Mouse (Mus musculus): ENCODE data around the gene Gm9837.

Gm9837 gene

GRCm38 (mm10) chr11:53469968-53470695, at the start of gene Gm9837:
TSS of gene Gm9837 (minus strand) at chr11:53470479.
- peak; percentile 94 for DNase-seq (ENCODE audit: low spot score)

- DNase-seq (ENCODE audit: low spot score) = no peak
These were observed 49.2 kb upstream of the Gm9837 start, which contains the start of gene Sept8 for GRCm38 (mm10) chr11:53519207-53520121. TSS of gene Sept8 (plus strand) at chr11:53519257.

- DNase-seq (ENCODE audit: low spot score) = no peak
These were observed 48.5 kb upstream of the Gm9837 start for GRCm38 (mm10) chr11:53518759-53519158.

- no peak for DNase-seq (ENCODE audit: low spot score)
These were observed 46.7 kb upstream of the Gm9837 start for GRCm38 (mm10) chr11:53516775-53517627.

- no peak for DNase-seq (ENCODE audit: low spot score)
These were observed 40.1 kb upstream of the Gm9837 start for GRCm38 (mm10) chr11:53510351-53510750.

- DNase-seq (ENCODE audit: low spot score) = no peak
These were observed 38.3 kb upstream of the Gm9837 start for GRCm38 (mm10) chr11:53508591-53508990.

GRCm38 (mm10) chr11:53508152-53508551, 37.9 kb upstream of the Gm9837 start:
- DNase-seq (ENCODE audit: low spot score) = no peak

GRCm38 (mm10) chr11:53507098-53507805, 37.0 kb upstream of the Gm9837 start:
- DNase-seq (ENCODE audit: low spot score) = no peak

GRCm38 (mm10) chr11:53505026-53505663, 34.9 kb upstream of the Gm9837 start:
- no peak for DNase-seq (ENCODE audit: low spot score)

- no peak for DNase-seq (ENCODE audit: low spot score)
These were observed 34.1 kb upstream of the Gm9837 start for GRCm38 (mm10) chr11:53504376-53504775.

- no peak for DNase-seq (ENCODE audit: low spot score)
These were observed 33.5 kb upstream of the Gm9837 start for GRCm38 (mm10) chr11:53503738-53504137.

- DNase-seq (ENCODE audit: low spot score) = no peak
These were observed 31.9 kb upstream of the Gm9837 start for GRCm38 (mm10) chr11:53502039-53502765.

- DNase-seq (ENCODE audit: low spot score) = no peak
These were observed 30.3 kb upstream of the Gm9837 start for GRCm38 (mm10) chr11:53500569-53500968.

GRCm38 (mm10) chr11:53496946-53497345, 26.7 kb upstream of the Gm9837 start:
- DNase-seq (ENCODE audit: low spot score) = no peak

- no peak for DNase-seq (ENCODE audit: low spot score)
These were observed 25.1 kb upstream of the Gm9837 start for GRCm38 (mm10) chr11:53495417-53495816.

- DNase-seq (ENCODE audit: low spot score) = no peak
These were observed 23.1 kb upstream of the Gm9837 start for GRCm38 (mm10) chr11:53493243-53493955.

GRCm38 (mm10) chr11:53491954-53492401, 21.7 kb upstream of the Gm9837 start:
- no peak for DNase-seq (ENCODE audit: low spot score)

GRCm38 (mm10) chr11:53489421-53489820, 19.1 kb upstream of the Gm9837 start:
- no peak for DNase-seq (ENCODE audit: low spot score)

GRCm38 (mm10) chr11:53489007-53489406, 18.7 kb upstream of the Gm9837 start:
- DNase-seq (ENCODE audit: low spot score) = no peak
